Mouse (Mus musculus): ENCODE measurements around the gene Ucma. TPM values are rescaled to one million over a fixed set of nuclear protein-coding genes. Genes with fewer than 3 reads are reported as not detected.
A peak's percentile ranks its signal among the peaks of the same experiment; 100 is the strongest.
"Not testable (repeated sequence)": the region's sequence is repeated elsewhere in the genome, so short reads cannot be mapped to it uniquely, and the experiment has no call there.

The Ucma gene
- 5.5 and 14.5 TPM in 2 replicates for polyA plus RNA-seq (2015; fragmentation: Nextera tagmentation; extraction: Ambion mirVana)

- Histone ChIP-seq H3K27ac (no peak within 1 kb of the TSS), H3K4me3 (no peak within 1 kb of the TSS), H3K4me1 (0 out of 2 replicates have a peak, but pooled peaks cover 5% of the 10 kb centered on the region), H3K9ac (no peak within 1 kb of the TSS), H3K27me3 (no peaks in the 10 kb centered on the region), H3K9me3 (no peaks in the 10 kb centered on the region), H3K4me2 (no peak within 1 kb of the TSS), H3K36me3 (no peaks in the 10 kb centered on the region)
- WGBS, result 63% methylated on average over 5 of the region's 5 CpGs
- no peak for ATAC-seq (ENCODE audit: insufficient number of reproducible peaks, low FRiP score, low TSS enrichment, low read depth)
Measured at GRCm38 (mm10) chr2:4975807-4976206, at the start of gene Ucma. TSS of gene Ucma (plus strand) at chr2:4976122.

- ATAC-seq (ENCODE audit: insufficient number of reproducible peaks, low FRiP score, low TSS enrichment, low read depth), result no peak
- Histone ChIP-seq H3K4me1 (no peaks in the 10 kb centered on the region), H3K9me3 (no peaks in the 10 kb centered on the region), H3K36me3 (peaks cover 33% of the 10 kb centered on the region), H3K9ac (no peak overlapping the region), H3K27me3 (no peaks in the 10 kb centered on the region), H3K4me2 (no peak overlapping the region), H3K4me3 (no peak overlapping the region), H3K27ac (no peak overlapping the region)
- WGBS, result 86% methylated on average over 3 of the region's 3 CpGs
Measured at GRCm38 (mm10) chr2:4927391-4927790, 48.5 kb upstream of the Ucma start.

DNA sequence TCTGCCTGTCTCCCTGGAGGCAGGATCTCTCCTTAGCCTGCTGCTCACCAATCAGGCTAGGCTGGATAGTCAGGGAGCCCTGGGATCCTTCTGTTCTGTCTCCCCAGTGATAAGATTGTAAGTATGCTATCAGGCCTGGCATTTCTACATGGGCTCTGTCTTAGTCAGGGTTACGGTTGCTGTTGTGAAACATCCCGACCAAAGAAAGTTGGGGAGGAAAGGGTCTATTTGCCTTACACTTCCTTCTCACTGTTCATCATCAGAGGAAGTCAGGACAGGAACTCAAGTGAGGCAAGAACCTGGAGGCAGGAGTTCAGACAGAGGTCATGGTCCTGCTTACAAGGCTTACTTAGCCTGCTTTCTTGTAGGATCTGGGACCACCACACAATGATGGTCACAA is 46.7 kb upstream of the Ucma start:
- no peak overlapping the region for H3K9ac ChIP-seq
- H3K27me3 ChIP-seq, result no peaks in the 10 kb centered on the region
- no peak overlapping the region for H3K4me3 ChIP-seq
- WGBS, result 85% methylated on average over 2 of the region's 2 CpGs
- no peaks in the 10 kb centered on the region for H3K9me3 ChIP-seq
- H3K27ac ChIP-seq, result no peak overlapping the region
- no peak for ATAC-seq (ENCODE audit: insufficient number of reproducible peaks, low FRiP score, low TSS enrichment, low read depth)
- peaks cover 36% of the 10 kb centered on the region for H3K36me3 ChIP-seq
- H3K4me2 ChIP-seq, result no peak overlapping the region
- no peaks in the 10 kb centered on the region for H3K4me1 ChIP-seq

DNA sequence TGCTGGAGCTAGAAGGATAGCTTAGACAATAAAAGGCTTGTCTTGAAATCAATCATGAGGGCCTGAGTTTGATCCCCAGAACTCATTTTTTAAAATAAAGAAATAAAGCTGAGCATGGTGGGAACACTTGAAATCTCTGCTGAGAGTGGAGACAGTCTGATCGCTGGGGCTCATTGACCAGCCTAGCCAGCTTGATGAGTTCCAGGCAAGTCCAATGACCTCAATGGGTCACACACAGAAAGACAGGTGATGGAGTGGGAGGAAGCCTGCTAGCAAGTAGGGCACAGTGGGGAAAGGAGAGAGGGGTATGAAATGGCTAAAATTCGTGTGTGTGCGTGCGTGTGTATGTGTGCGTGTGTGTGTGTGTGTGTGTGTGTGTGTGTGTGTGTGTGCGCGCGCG is 41.4 kb upstream of the Ucma start:
- Histone ChIP-seq H3K27ac (no peak overlapping the region), H3K36me3 (peaks cover 41% of the 10 kb centered on the region), H3K4me3 (no peak overlapping the region), H3K9ac (no peak overlapping the region), H3K9me3 (no peaks in the 10 kb centered on the region), H3K27me3 (no peaks in the 10 kb centered on the region), H3K4me2 (no peak overlapping the region), H3K4me1 (no peaks in the 10 kb centered on the region)
- ATAC-seq (ENCODE audit: insufficient number of reproducible peaks, low FRiP score, low TSS enrichment, low read depth), result no peak
- 94% methylated on average over 9 of the region's 9 CpGs for WGBS

- no peaks in the 10 kb centered on the region for H3K27me3 ChIP-seq
- no peak overlapping the region for H3K9ac ChIP-seq
- H3K9me3 ChIP-seq, result no peaks in the 10 kb centered on the region
- H3K4me2 ChIP-seq, result no peak overlapping the region
- no peak overlapping the region for H3K27ac ChIP-seq
- no peak overlapping the region for H3K4me3 ChIP-seq
- H3K4me1 ChIP-seq, result no peaks in the 10 kb centered on the region
- peaks cover 35% of the 10 kb centered on the region for H3K36me3 ChIP-seq
- WGBS, result 90% methylated on average over 7 of the region's 7 CpGs
- ATAC-seq (ENCODE audit: insufficient number of reproducible peaks, low FRiP score, low TSS enrichment, low read depth), result no peak
Measured at GRCm38 (mm10) chr2:4937931-4938330, 38.0 kb upstream of the Ucma start.

DNA sequence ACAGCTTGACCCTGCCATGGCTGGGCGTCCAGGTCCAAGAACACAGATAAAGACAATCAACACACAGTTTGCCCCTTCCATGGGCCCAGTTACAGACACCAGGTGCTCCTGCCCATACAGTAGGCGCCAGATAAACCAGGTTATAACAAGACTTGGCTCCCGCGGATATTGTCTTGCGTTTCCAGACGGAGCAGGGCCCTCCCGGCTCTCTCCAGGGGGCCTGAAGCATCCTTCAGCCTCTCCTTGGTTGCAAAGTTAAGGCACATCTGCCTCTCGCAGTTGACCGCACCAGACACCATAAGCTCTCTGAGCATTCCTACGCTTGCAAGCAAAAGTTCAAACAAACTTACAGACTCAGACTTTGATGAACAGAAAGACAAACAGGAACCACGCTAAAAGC is 35.1 kb upstream of the Ucma start:
- Histone ChIP-seq H3K9ac (no peak overlapping the region), H3K4me3 (no peak overlapping the region), H3K4me1 (no peaks in the 10 kb centered on the region), H3K27me3 (no peaks in the 10 kb centered on the region), H3K36me3 (peaks cover 31% of the 10 kb centered on the region), H3K27ac (no peak overlapping the region), H3K9me3 (no peaks in the 10 kb centered on the region), H3K4me2 (no peak overlapping the region)
- no peak for ATAC-seq (ENCODE audit: insufficient number of reproducible peaks, low FRiP score, low TSS enrichment, low read depth)
- whole genome bisulfite sequencing, result 89% methylated on average over 11 of the region's 11 CpGs

DNA sequence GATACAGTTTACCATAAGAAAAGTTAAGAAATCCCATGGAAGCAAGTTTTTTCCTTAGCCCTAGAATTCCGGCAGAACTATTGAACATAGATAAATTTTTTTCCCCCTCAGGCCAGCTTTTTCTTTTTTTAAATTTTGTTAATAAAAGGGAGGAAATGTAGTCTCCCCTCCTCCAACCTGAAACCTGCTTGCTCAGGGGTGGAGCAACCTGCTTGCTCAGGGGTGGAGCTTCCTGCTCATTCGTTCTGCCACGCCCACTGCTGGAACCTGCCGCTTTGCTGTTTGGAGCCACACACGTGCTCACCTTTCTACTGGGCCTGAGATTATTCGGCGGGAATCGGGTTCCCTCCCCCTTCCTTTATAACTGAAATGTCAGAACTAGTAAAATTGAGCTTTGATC is 26.2 kb upstream of the Ucma start:
- not testable (repeated sequence) for ATAC-seq (ENCODE audit: insufficient number of reproducible peaks, low FRiP score, low TSS enrichment, low read depth); H3K27ac ChIP-seq; H3K4me1 ChIP-seq; H3K9ac ChIP-seq; H3K36me3 ChIP-seq; H3K27me3 ChIP-seq; H3K4me3 ChIP-seq; H3K9me3 ChIP-seq; H3K4me2 ChIP-seq
- 80% methylated on average over 8 of the region's 8 CpGs for WGBS

- H3K27me3 ChIP-seq, result no peaks in the 10 kb centered on the region
- no peaks in the 10 kb centered on the region for H3K36me3 ChIP-seq
- H3K4me1 ChIP-seq, result no peaks in the 10 kb centered on the region
- no peak overlapping the region for H3K27ac ChIP-seq
- no peaks in the 10 kb centered on the region for H3K9me3 ChIP-seq
- no peak overlapping the region for H3K9ac ChIP-seq
- no peak overlapping the region for H3K4me3 ChIP-seq
- ATAC-seq (ENCODE audit: insufficient number of reproducible peaks, low FRiP score, low TSS enrichment, low read depth), result no peak
- no peak overlapping the region for H3K4me2 ChIP-seq
- WGBS, result 89% methylated on average over 2 of the region's 2 CpGs
Measured at GRCm38 (mm10) chr2:4950986-4951385, 24.9 kb upstream of the Ucma start.

DNA sequence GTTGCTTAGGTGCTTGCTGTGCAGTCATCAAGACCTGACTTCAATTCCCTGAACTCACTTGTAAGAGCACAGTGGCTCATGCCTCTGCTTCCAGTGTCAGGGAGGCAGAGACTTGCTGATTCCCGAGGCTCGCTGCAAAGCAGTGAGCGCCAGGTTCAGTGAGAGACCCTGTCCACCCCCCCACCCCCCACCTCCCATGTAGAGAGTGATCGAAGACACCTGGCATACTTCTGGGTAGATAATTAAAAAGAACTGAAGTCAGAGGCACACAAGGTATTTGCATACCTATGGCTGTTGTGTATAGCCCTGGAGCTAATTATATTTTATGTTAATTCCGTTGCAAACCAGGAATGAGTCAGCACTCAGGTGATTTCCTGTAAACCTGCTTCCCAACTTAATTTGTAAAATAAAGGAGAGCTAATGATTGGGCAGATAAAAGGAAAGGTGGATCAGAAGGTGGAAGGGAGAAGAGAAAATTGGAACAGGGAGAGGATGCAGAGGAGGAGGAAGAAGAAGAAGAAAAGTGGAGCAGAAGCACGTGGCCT is 21.6 kb upstream of the Ucma start:
- Histone ChIP-seq H3K36me3 (no peaks in the 10 kb centered on the region), H3K4me2 (no peak overlapping the region), H3K27me3 (no peaks in the 10 kb centered on the region), H3K27ac (no peak overlapping the region), H3K4me1 (no peaks in the 10 kb centered on the region), H3K9ac (no peak overlapping the region), H3K4me3 (no peak overlapping the region), H3K9me3 (no peaks in the 10 kb centered on the region)
- WGBS, result 68% methylated on average over 6 of the region's 6 CpGs
- ATAC-seq (ENCODE audit: insufficient number of reproducible peaks, low FRiP score, low TSS enrichment, low read depth), result no peak

GRCm38 (mm10) chr2:4958039-4958438 is 17.9 kb upstream of the Ucma start:
- H3K4me2 ChIP-seq, result no peak overlapping the region
- H3K9ac ChIP-seq, result no peak overlapping the region
- no peaks in the 10 kb centered on the region for H3K27me3 ChIP-seq
- peak; percentile 87 for ATAC-seq (ENCODE audit: insufficient number of reproducible peaks, low FRiP score, low TSS enrichment, low read depth)
- H3K4me3 ChIP-seq, result no peak overlapping the region
- 74% methylated on average over 12 of the region's 12 CpGs for WGBS
- peak overlapping the region; percentile 77 for H3K27ac ChIP-seq
- H3K9me3 ChIP-seq, result no peaks in the 10 kb centered on the region
- no peaks in the 10 kb centered on the region for H3K36me3 ChIP-seq
- no peaks in the 10 kb centered on the region for H3K4me1 ChIP-seq

GRCm38 (mm10) chr2:4967806-4968205 is 8.1 kb upstream of the Ucma start:
- no peaks in the 10 kb centered on the region for H3K9me3 ChIP-seq
- H3K27ac ChIP-seq, result no peak overlapping the region
- WGBS, result 94% methylated on average over 2 of the region's 2 CpGs
- no peaks in the 10 kb centered on the region for H3K27me3 ChIP-seq
- no peak overlapping the region for H3K4me3 ChIP-seq
- H3K9ac ChIP-seq, result no peak overlapping the region
- no peaks in the 10 kb centered on the region for H3K36me3 ChIP-seq
- no peak for ATAC-seq (ENCODE audit: insufficient number of reproducible peaks, low FRiP score, low TSS enrichment, low read depth)
- no peaks in the 10 kb centered on the region for H3K4me1 ChIP-seq
- H3K4me2 ChIP-seq, result no peak overlapping the region

DNA sequence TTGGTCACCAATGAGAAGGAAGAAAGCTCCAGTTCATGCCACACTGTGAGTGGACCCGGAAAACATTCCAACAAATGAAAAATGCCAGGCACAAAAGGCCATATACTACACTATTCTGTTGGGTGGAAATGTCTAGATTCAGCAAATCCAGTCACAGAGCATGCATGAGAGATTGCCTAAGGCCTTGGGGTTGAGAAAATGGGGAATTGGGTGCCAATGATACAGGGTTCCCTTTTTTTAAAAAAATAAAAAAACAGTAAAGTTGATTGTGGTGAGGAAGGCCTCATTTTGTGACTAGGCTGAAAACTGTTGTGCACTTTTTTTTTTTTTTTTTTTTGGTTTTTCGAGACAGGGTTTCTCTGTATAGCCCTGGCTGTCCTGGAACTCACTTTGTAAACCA is 6.8 kb upstream of the Ucma start:
- H3K4me1 ChIP-seq, result no peaks in the 10 kb centered on the region
- no peaks in the 10 kb centered on the region for H3K9me3 ChIP-seq
- no peak overlapping the region for H3K4me2 ChIP-seq
- WGBS, result 91% methylated on average over 2 of the region's 2 CpGs
- no peak overlapping the region for H3K27ac ChIP-seq
- H3K4me3 ChIP-seq, result no peak overlapping the region
- H3K9ac ChIP-seq, result no peak overlapping the region
- no peaks in the 10 kb centered on the region for H3K36me3 ChIP-seq
- ATAC-seq (ENCODE audit: insufficient number of reproducible peaks, low FRiP score, low TSS enrichment, low read depth), result no peak
- no peaks in the 10 kb centered on the region for H3K27me3 ChIP-seq

- H3K4me2 ChIP-seq, result no peak overlapping the region
- 15% methylated on average over 8 of the region's 8 CpGs for WGBS
- H3K27ac ChIP-seq, result no peak overlapping the region
- H3K36me3 ChIP-seq, result no peaks in the 10 kb centered on the region
- ATAC-seq (ENCODE audit: insufficient number of reproducible peaks, low FRiP score, low TSS enrichment, low read depth), result no peak
- 0 out of 2 replicates have a peak, but pooled peaks cover 5% of the 10 kb centered on the region for H3K4me1 ChIP-seq
- H3K9ac ChIP-seq, result no peak overlapping the region
- no peaks in the 10 kb centered on the region for H3K27me3 ChIP-seq
- no peak overlapping the region for H3K4me3 ChIP-seq
- no peaks in the 10 kb centered on the region for H3K9me3 ChIP-seq
Measured at GRCm38 (mm10) chr2:4978091-4978490, 2.2 kb downstream of the Ucma start.

Data from limb, embryonic 15.5 days (tissue).